Mouse (Mus musculus) subcutaneous adipose tissue, adult 2 months (tissue): ENCODE measurements around the gene Klhl35. TPM values are rescaled to one million over a fixed set of nuclear protein-coding genes. Genes with fewer than 3 reads are reported as not detected.

ENCODE experiments used
- polyA plus RNA-seq: library from polyadenylated mRNA; depleted of rRNA; stranded (reverse); fragments of >200 nt; gene quantifications from 2 replicates; pipeline ENCODE4 v1.2.3, GENCODE M21; 2012; ENCODE audit warnings: low replicate concordance; rRNA removed

Klhl35 gene
- polyA plus RNA-seq, result 0.93 and 0.99 TPM in 2 replicates

GRCm38 (mm10) chr7:99465811-99466210 is at the start of gene Klhl35:
Klhl35 (plus strand) TSS chr7:99466004.

GRCm38 (mm10) chr7:99483271-99483923 is 17.6 kb downstream of the Klhl35 start, which contains the start of gene Rps3:
Rps3 (minus strand) TSS chr7:99483738.

Other genes starting within 250 kb of the Klhl35 start
- gene Mogat2, start 227.4 kb upstream of the Klhl35 start, polyA plus RNA-seq, result 29.5 and 87.7 TPM in 2 replicates
- gene Map6, start 198.6 kb upstream of the Klhl35 start, polyA plus RNA-seq, result 15.9 and 26.0 TPM in 2 replicates
- gene Serpinh1, start 112.8 kb upstream of the Klhl35 start, polyA plus RNA-seq, result 979 and 1,229 TPM in 2 replicates
- gene Gdpd5, start 84.6 kb upstream of the Klhl35 start, polyA plus RNA-seq, result 23.6 and 29.6 TPM in 2 replicates
- gene Rps3, start 17.7 kb downstream of the Klhl35 start, polyA plus RNA-seq, result 204 and 532 TPM in 2 replicates
- gene Arrb1, start 69.5 kb downstream of the Klhl35 start, polyA plus RNA-seq, result 56.5 and 85.9 TPM in 2 replicates
- 6.1 and 10.3 TPM in 2 replicates for gene Tpbgl, start 161.1 kb downstream of the Klhl35 start, polyA plus RNA-seq
- 32.4 and 54.0 TPM in 2 replicates for gene Slco2b1, start 245.3 kb downstream of the Klhl35 start, polyA plus RNA-seq